Mouse (Mus musculus): ENCODE measurements at regions not wholly inside any gene's neighbourhood (a gene's known extent, or its start where the extent isn't known, plus 50 kb on each side); places are given as distances from the start of the nearest gene placed in this dataset.

DNA sequence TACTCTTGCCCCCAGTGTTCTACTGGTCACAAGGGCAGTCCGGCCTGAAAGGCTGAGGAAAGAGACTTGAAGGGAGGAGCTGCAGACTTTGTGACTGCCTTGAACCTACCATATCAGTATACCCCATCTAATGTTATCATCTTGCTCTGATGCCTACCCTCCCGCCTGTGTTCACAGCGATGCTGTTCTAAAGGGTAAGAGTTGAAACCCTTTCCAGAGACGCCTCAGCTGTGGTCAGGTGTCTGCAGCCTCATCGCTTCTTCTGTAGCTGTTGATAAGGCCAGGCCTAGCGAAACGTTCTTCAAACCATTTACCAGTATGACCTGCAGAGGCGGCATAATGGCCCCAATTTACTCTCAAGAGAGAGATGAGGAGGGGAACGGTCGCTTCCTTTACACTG lies 629.3 kb upstream of the Gm10131 start:
- H3K9me3 ChIP-seq (ENCODE audit: control insufficient read depth, low read length), result no peaks in the 10 kb centered on the region
- no peaks in the 10 kb centered on the region for H3K4me1 ChIP-seq (replicated peaks; ENCODE audit: control insufficient read depth, insufficient read depth, low read length)
- WGBS, result 87% methylated on average over 10 of the region's 10 CpGs
- no peak overlapping the region for H3K4me3 ChIP-seq (ENCODE audit: low read depth, low read length)
- H3K9ac ChIP-seq (ENCODE audit: low read depth, low read length), result no peak overlapping the region
- H3K27ac ChIP-seq (ENCODE audit: low read depth, low read length), result no peak overlapping the region
- no peak for DNase-seq (ENCODE audit: low spot score)
- no peaks in the 10 kb centered on the region for H3K36me3 ChIP-seq (ENCODE audit: control insufficient read depth, insufficient read depth, low read length)
- ATAC-seq (ENCODE audit: low FRiP score), result no peak
- no peaks in the 10 kb centered on the region for H3K27me3 ChIP-seq (ENCODE audit: control insufficient read depth, insufficient read depth, low read length)
- H3K4me2 ChIP-seq (replicated peaks; ENCODE audit: low read depth, low read length), result no peak overlapping the region

DNA sequence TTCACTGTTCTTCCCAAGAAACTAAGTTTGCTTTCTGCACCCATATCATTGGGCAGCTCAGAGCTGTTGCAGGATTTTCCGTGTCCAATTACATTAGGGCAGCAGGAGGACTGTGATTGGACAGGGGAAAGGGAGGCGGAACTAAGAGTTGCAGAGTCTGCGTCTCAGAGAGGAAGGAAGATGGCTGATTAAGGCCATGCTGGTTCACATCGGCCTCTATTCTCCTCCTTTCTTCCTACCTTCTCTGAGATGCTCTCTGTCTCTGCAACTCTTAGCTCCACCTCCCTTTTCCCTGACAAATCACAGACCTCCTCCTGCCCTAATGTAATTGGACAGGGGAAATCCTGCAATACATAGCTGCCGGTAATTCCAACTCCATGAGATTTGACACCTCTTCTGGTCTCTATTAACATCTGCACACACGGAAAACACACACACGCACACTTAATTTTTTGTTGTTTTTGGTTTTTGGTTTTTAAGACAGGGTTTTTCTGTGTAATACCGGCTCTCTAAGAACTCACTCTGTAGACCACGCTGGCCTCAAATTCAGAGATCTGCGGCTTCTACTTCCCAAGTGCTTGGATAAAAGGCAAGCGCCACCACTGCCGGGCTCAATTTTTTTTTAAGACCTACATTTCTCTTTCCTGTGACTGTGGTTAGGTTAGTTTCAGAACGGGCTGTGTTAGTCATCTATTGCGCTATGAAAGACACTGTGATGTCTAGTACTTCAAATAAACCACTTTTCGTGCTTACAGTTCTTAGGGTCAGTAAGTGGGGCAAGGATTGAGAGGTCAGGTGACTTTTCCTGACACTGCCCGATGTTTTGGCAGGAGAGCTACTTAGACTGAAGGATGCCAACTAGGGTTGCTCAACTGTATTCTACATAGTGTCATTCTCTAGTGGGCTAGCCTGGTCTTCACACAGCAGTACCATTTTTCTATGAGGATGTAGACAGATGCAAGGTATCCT lies 628.6 kb upstream of the Gm10131 start:
- no peak overlapping the region for H3K27ac ChIP-seq (ENCODE audit: low read depth, low read length)
- WGBS, result 94% methylated on average over 16 of the region's 16 CpGs
- no peak overlapping the region for H3K4me3 ChIP-seq (ENCODE audit: low read depth, low read length)
- H3K9ac ChIP-seq (ENCODE audit: low read depth, low read length), result no peak overlapping the region
- H3K4me1 ChIP-seq (replicated peaks; ENCODE audit: control insufficient read depth, insufficient read depth, low read length), result no peaks in the 10 kb centered on the region
- DNase-seq (ENCODE audit: low spot score) (no peak), ATAC-seq (ENCODE audit: low FRiP score) (no peak)
- no peaks in the 10 kb centered on the region for H3K27me3 ChIP-seq (ENCODE audit: control insufficient read depth, insufficient read depth, low read length)
- no peak overlapping the region for H3K4me2 ChIP-seq (replicated peaks; ENCODE audit: low read depth, low read length)
- no peaks in the 10 kb centered on the region for H3K36me3 ChIP-seq (ENCODE audit: control insufficient read depth, insufficient read depth, low read length)
- H3K9me3 ChIP-seq (ENCODE audit: control insufficient read depth, low read length), result no peaks in the 10 kb centered on the region

GRCm38 (mm10) chr8:34736214-34736613 lies 624.7 kb upstream of the Gm10131 start:
- H3K27ac ChIP-seq (ENCODE audit: low read depth, low read length), result no peak overlapping the region
- DNase-seq (ENCODE audit: low spot score), result no peak
- 93% methylated on average over 4 of the region's 4 CpGs for WGBS

GRCm38 (mm10) chr8:34735006-34735405 lies 623.5 kb upstream of the Gm10131 start:
- ATAC-seq (ENCODE audit: low FRiP score) (no peak), DNase-seq (ENCODE audit: low spot score) (no peak)
- 82% methylated on average over 4 of the region's 4 CpGs for WGBS
- H3K4me2 ChIP-seq (replicated peaks; ENCODE audit: low read depth, low read length), result no peak overlapping the region
- H3K27me3 ChIP-seq (ENCODE audit: control insufficient read depth, insufficient read depth, low read length), result no peaks in the 10 kb centered on the region
- H3K4me3 ChIP-seq (ENCODE audit: low read depth, low read length), result no peak overlapping the region
- H3K27ac ChIP-seq (ENCODE audit: low read depth, low read length), result no peak overlapping the region
- H3K9ac ChIP-seq (ENCODE audit: low read depth, low read length), result no peak overlapping the region
- H3K36me3 ChIP-seq (ENCODE audit: control insufficient read depth, insufficient read depth, low read length), result no peaks in the 10 kb centered on the region
- no peaks in the 10 kb centered on the region for H3K9me3 ChIP-seq (ENCODE audit: control insufficient read depth, low read length)
- no peaks in the 10 kb centered on the region for H3K4me1 ChIP-seq (replicated peaks; ENCODE audit: control insufficient read depth, insufficient read depth, low read length)

More at GRCm38 (mm10) chr8:34736214-34736613, 624.7 kb upstream of the Gm10131 start:
- no peak overlapping the region for H3K4me2 ChIP-seq (replicated peaks; ENCODE audit: low read depth, low read length)
- no peaks in the 10 kb centered on the region for H3K9me3 ChIP-seq (ENCODE audit: control insufficient read depth, low read length)
- ATAC-seq (ENCODE audit: low FRiP score), result no peak
- H3K9ac ChIP-seq (ENCODE audit: low read depth, low read length), result no peak overlapping the region
- no peaks in the 10 kb centered on the region for H3K27me3 ChIP-seq (ENCODE audit: control insufficient read depth, insufficient read depth, low read length)
- no peak overlapping the region for H3K4me3 ChIP-seq (ENCODE audit: low read depth, low read length)
- H3K36me3 ChIP-seq (ENCODE audit: control insufficient read depth, insufficient read depth, low read length), result no peaks in the 10 kb centered on the region
- H3K4me1 ChIP-seq (replicated peaks; ENCODE audit: control insufficient read depth, insufficient read depth, low read length), result no peaks in the 10 kb centered on the region

- H3K4me1 ChIP-seq (replicated peaks; ENCODE audit: control insufficient read depth, insufficient read depth, low read length), result no peaks in the 10 kb centered on the region
- peak; percentile 23 for DNase-seq (ENCODE audit: low spot score)
- no peaks in the 10 kb centered on the region for H3K27me3 ChIP-seq (ENCODE audit: control insufficient read depth, insufficient read depth, low read length)
- H3K9me3 ChIP-seq (ENCODE audit: control insufficient read depth, low read length), result no peaks in the 10 kb centered on the region
- 10% methylated on average over 2 of the region's 2 CpGs for WGBS
- H3K36me3 ChIP-seq (ENCODE audit: control insufficient read depth, insufficient read depth, low read length), result no peaks in the 10 kb centered on the region
- no peak overlapping the region for H3K27ac ChIP-seq (ENCODE audit: low read depth, low read length)
- no peak for ATAC-seq (ENCODE audit: low FRiP score)
- H3K4me2 ChIP-seq (replicated peaks; ENCODE audit: low read depth, low read length), result no peak overlapping the region
- no peak overlapping the region for H3K9ac ChIP-seq (ENCODE audit: low read depth, low read length)
- no peak overlapping the region for H3K4me3 ChIP-seq (ENCODE audit: low read depth, low read length)
These were observed 621.3 kb upstream of the Gm10131 start for GRCm38 (mm10) chr8:34732808-34733207.

- Histone ChIP-seq H3K4me1 (replicated peaks; ENCODE audit: control insufficient read depth, insufficient read depth, low read length) (no peaks in the 10 kb centered on the region), H3K4me3 (ENCODE audit: low read depth, low read length) (no peak overlapping the region), H3K9ac (ENCODE audit: low read depth, low read length) (no peak overlapping the region), H3K27ac (ENCODE audit: low read depth, low read length) (no peak overlapping the region), H3K36me3 (ENCODE audit: control insufficient read depth, insufficient read depth, low read length) (no peaks in the 10 kb centered on the region), H3K27me3 (ENCODE audit: control insufficient read depth, insufficient read depth, low read length) (no peaks in the 10 kb centered on the region), H3K9me3 (ENCODE audit: control insufficient read depth, low read length) (no peaks in the 10 kb centered on the region), H3K4me2 (replicated peaks; ENCODE audit: low read depth, low read length) (no peak overlapping the region)
- ATAC-seq (ENCODE audit: low FRiP score) (no peak), DNase-seq (ENCODE audit: low spot score) (no peak)
- WGBS, result 19% methylated on average over 1 of the region's 1 CpGs
These were observed 620.8 kb upstream of the Gm10131 start for GRCm38 (mm10) chr8:34732362-34732761.

GRCm38 (mm10) chr8:34731096-34731999 lies 619.8 kb upstream of the Gm10131 start:
- Histone ChIP-seq H3K27me3 (ENCODE audit: control insufficient read depth, insufficient read depth, low read length) (no peaks in the 10 kb centered on the region), H3K4me1 (replicated peaks; ENCODE audit: control insufficient read depth, insufficient read depth, low read length) (no peaks in the 10 kb centered on the region), H3K27ac (ENCODE audit: low read depth, low read length) (no peak overlapping the region), H3K9ac (ENCODE audit: low read depth, low read length) (no peak overlapping the region), H3K9me3 (ENCODE audit: control insufficient read depth, low read length) (no peaks in the 10 kb centered on the region), H3K36me3 (ENCODE audit: control insufficient read depth, insufficient read depth, low read length) (no peaks in the 10 kb centered on the region), H3K4me3 (ENCODE audit: low read depth, low read length) (no peak overlapping the region), H3K4me2 (replicated peaks; ENCODE audit: low read depth, low read length) (0 out of 2 replicates have a peak overlapping the region, but pooled peaks have one; percentile 5)
- ATAC-seq (ENCODE audit: low FRiP score) (peak; percentile 30; the same call in 1 of the 2 replicates), DNase-seq (ENCODE audit: low spot score) (peak; percentile 45)
- WGBS, result 29% methylated on average over 12 of the region's 12 CpGs

- no peak for ATAC-seq (ENCODE audit: low FRiP score)
- WGBS, result 88% methylated on average over 7 of the region's 7 CpGs
- Histone ChIP-seq H3K9me3 (ENCODE audit: control insufficient read depth, low read length) (no peaks in the 10 kb centered on the region), H3K4me2 (replicated peaks; ENCODE audit: low read depth, low read length) (no peak overlapping the region), H3K36me3 (ENCODE audit: control insufficient read depth, insufficient read depth, low read length) (no peaks in the 10 kb centered on the region), H3K27ac (ENCODE audit: low read depth, low read length) (no peak overlapping the region), H3K9ac (ENCODE audit: low read depth, low read length) (no peak overlapping the region), H3K27me3 (ENCODE audit: control insufficient read depth, insufficient read depth, low read length) (no peaks in the 10 kb centered on the region), H3K4me3 (ENCODE audit: low read depth, low read length) (no peak overlapping the region), H3K4me1 (replicated peaks; ENCODE audit: control insufficient read depth, insufficient read depth, low read length) (no peaks in the 10 kb centered on the region)
- no peak for DNase-seq (ENCODE audit: low spot score)
These were observed 618.0 kb upstream of the Gm10131 start for GRCm38 (mm10) chr8:34729585-34729984.

All from hindbrain, embryonic 11.5 days (tissue).